Mouse (Mus musculus) heart, adult 9 months (tissue): ENCODE data around the gene Pcna.
A peak's percentile ranks its signal among the peaks of the same experiment; 100 is the strongest.
"Not testable (repeated sequence)": the region's sequence is repeated elsewhere in the genome, so short reads cannot be mapped to it uniquely, and the experiment has no call there.

ENCODE experiments used
- DNase-seq, 2 experiments: peaks; one replicate each; pipeline ENCODE4 v3.0.0; 2022; ENCODE audit warnings: low spot score in 2 of 2

Pcna gene

DNA sequence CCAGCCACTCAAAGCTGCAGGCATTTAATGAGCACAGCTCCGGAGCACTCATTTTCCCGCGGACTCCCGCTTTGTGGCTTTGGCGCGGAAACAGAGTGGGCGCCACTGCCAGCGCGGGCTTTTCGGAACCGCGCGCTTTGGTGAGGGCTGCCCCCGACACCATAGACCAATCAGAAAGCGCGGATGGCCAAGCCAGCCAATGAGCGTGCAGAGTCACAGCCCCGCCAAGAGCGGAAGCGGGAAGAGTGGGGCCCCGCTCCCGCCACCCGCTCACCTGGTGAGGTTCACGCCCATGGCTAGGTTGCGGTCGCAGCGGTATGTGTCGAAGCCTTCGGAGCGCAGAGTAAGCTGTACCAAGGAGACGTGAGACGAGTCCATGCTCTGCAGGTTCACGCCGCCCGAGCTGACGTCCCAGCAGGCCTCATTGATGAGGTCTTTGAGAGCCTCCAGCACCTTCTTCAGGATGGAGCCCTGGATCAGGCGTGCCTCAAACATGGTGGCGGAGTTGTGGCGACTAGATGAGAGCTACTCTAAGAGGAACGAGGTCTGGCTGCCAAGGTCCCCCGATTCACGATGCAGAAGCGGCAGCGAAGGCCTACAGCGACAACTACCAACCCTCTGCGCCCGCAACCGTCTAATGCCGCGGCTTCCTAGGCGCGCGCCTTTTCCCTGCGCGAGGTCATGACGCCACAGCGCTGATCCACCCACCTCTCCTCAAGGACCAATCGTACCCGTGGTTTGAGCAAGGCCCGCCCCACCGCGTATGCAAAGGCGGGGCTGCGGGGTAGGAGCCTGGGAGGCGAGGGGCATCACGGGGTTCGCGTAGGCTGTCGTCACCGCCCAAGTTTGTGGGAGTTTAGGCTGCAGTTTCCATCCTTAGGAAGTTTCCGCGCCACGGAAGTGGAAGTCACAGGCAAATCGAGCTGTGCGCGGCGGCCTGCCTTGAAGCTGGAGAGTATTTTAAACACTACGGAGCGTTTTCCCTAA is at the start of gene Pcna:
Pcna (minus strand) TSS at position 773 of the 987 bp plus-strand sequence.
- peak; percentile 98 for DNase-seq

DNA sequence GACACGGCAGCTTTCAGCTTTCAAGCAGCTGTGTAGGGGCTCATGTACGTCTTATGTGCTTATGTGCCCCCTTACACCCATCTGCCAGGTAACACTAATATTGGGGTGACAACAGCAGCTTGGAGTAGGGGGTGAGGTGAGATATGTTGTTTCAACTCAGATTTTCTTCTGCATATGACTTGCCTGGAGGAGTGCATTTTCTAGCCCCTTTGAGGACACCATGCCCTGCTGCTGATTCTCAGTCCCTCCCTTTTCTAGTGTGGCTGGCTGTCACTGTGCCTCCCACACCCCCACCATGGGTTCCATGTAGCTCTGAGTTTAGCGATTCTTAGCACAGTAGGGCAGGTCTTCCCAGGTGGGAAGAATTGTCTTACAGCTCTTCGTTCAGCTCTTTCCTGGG is 48.3 kb upstream of the Pcna start:
- no peak for DNase-seq

DNA sequence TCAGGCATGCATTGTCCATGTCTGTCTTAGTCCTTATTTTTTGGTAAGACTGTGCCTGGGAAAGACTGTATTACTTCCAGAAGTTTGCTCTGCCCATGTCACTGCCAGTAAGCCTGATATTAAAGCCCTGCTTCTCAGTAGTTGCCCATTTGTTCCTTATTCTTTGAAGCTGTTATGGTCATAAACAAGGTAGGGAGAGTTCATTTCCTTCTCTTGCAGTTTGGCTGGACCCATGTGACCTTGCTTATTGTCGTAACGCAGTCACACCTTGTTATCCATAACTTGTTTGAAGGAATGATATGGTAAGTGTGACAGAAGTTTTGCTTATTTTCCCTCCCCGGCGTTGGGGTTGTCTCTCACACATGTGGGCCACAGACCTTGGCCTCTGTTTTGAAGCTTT is 45.1 kb upstream of the Pcna start:
- DNase-seq = no peak

DNA sequence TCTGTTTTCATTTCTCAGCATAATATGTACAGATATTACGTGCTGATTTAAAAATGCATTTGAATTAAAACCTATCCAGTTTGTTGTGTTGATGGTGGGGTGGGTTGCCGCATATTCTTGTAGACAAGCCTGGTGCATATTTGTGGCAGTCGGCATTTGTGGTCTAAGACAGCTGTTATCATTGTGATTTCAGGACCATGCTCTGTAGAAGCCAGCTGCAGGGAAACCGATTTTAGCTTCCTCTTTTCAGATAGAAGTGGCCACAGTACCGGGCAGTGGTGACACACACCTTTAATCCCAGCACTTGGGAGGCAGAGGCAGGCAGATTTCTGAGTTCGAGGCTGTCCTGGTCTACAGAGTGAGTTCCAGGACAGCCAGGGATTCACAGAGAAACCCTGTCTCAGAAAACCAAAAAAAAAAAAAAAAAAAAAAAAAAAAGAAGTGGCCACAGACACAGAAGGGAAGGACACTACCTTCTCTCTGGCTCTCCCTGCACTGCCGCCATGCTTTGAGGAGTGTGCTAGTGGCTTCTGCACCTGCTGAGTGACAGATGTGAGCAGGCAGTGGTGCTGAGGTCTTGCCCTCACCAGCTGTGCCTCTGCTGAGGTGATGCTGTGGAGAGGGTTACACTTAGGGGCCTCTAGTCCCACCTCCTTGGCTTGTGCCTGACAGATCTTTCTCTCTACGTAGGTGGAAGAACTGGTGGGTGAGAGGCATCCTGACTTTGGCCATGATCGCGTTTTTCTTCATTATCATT is 40.8 kb upstream of the Pcna start:
- DNase-seq = no peak

DNA sequence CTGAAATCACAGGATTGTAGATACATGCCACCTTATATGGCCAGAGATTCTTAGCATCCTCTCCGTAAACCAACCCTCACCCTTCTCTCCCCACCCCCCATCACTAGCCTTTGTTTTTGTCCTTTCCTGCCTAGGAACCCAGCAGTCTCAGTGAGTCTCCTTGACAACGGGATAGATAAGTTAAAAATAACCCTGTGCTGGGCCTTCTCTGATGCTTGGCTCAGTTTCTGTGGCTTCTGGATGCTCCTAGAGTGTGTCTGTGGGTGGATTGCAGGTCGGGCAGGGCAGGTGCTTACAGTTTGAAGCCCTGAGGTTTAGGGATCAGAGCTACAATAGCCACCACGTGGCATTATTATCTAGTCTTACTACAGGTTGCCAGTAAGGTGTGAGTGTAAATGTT is 39.0 kb upstream of the Pcna start:
- DNase-seq = peak; percentile 73 to 82

DNA sequence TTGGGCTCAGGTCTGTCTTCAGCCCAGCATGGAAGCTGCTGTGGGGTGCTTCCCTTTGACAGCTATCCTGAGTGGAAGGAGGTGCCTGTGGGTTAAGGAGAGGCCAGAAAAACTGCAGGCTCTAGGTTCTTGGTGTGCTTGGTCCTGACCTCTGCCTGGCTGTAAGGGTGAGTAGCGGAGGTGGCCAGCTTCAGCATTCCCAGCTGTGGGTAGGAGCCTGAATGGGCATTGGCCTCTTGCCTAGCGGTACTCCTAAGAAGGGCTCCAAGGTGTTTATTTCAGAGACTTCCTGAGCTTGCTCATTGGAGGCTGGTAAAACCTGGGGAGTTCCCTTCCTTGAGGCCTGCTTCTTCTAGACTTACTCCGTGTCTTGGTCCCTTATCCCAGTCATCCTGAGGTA is 38.2 kb upstream of the Pcna start:
- DNase-seq = no peak

DNA sequence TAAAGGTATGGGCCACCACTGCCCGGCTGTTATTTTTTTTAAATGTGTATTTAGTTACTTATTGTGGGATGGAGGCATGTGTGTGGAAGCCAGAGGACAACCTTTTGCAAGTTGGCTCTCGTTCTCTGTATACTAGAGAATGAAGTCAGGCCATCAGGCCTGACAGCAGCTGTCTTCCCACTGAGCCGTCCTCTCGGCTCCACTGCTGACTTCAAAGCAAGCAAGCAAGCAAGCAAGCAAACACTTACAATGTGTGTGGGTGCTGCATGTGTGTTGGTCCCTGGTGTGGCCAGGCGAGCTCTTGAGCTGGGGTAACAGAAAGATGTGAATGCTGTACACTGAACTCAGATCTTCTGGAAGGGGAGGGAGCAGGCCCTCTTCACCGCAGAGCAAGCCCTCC is 37.7 kb upstream of the Pcna start:
- DNase-seq = no peak

DNA sequence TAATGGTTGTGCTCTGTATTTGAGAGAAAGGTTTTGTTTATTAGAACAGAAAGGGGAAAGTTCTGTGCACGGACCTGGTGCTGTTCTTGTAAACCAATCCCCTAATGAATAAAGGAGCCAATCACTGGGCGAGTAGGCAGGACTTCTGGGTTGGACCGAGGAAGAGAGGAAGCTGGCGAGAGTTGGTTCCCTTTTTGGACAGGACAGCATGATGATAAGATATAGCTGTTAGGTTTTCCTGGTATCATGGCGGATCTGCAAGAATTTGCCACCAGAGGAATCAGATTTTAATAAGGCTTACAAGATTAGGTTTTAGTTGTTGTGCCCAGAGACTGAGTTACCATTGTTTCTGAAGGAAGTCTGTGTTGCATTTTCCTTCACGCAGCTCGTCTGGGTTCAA is 36.1 kb upstream of the Pcna start:
- DNase-seq = not testable (repeated sequence)

DNA sequence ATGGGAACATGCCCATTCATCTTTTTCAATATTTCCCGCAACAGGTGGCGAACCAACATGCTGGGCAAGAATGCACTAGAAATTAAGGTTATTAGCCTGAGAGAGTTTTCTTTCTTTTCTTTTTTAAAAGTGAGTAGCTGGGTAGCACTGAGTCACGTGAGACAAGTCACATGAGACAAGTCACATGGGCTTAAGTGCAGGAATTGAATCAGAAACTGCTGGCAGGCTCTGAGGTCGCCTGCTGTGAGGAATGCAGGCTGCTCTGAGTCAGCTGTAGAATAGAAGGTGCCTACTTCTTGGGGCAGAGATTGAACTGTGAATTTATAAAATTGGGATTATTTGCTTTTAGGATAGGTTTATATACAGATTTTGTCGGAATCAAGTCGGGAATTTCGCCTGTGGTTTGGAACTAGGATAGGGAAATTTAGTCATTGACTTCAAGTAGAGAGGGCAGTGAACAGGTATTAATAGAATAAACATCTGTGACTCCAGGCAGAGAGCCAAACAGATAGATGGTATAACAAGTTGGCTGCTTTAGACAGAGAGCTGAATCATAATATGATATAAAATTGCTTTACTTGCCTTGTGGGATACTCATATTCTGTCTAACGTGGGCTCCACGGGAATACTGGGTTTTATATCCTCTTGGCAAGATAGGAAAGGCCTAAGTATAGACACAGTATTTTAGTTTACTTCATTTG is 33.4 kb upstream of the Pcna start:
- DNase-seq = peak; percentile 58 to 68

DNA sequence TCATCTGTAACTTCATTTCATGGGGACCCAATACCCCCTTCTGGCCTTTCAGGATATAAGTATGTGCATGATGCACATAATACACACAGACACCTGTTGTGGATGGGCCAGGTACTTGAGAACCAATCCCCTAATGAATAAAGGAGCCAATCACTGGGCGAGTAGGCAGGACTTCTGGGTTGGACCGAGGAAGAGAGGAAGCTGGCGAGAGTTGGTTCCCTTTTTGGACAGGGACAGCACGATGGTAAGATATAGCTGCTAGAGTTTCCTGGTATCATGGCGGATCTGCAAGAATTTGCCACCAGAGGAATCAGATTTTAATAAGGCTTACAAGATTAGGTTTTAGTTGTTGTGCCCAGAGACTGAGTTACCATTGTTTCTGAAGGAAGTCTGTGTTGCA is 32.6 kb upstream of the Pcna start:
- DNase-seq = not testable (repeated sequence)

DNA sequence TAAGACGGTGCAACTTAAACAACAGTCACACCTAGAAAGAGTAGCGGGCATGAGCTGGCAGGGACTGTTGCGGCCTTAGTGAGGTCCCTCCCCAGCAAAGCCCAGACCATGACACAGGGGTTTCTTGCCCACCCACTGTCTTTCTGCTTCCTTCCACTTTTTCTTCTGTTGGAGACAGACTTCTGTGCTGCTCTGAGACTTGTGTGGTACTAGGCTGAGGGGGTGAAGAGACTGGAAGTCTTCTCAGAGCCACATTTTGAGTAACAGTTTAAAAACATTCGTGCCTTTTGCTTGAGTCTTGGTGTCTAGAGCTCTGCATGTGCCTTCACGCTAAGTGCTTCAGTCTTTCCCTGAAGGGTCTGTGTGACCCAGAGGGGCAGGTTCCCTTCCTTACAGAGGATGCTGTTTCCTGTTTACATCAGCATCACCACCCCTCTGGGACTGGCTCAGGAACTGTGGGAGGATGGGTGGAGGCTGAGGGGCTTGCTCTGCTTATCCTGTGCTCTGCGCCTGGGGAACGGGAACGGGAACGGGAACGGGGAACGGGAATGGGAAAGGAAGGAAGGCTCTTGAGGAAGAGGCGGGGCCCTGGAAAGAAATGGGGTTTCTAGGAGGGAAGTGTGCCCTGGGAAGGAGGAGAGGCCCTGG is 31.5 kb upstream of the Pcna start:
- peak; percentile 85 to 90 for DNase-seq

DNA sequence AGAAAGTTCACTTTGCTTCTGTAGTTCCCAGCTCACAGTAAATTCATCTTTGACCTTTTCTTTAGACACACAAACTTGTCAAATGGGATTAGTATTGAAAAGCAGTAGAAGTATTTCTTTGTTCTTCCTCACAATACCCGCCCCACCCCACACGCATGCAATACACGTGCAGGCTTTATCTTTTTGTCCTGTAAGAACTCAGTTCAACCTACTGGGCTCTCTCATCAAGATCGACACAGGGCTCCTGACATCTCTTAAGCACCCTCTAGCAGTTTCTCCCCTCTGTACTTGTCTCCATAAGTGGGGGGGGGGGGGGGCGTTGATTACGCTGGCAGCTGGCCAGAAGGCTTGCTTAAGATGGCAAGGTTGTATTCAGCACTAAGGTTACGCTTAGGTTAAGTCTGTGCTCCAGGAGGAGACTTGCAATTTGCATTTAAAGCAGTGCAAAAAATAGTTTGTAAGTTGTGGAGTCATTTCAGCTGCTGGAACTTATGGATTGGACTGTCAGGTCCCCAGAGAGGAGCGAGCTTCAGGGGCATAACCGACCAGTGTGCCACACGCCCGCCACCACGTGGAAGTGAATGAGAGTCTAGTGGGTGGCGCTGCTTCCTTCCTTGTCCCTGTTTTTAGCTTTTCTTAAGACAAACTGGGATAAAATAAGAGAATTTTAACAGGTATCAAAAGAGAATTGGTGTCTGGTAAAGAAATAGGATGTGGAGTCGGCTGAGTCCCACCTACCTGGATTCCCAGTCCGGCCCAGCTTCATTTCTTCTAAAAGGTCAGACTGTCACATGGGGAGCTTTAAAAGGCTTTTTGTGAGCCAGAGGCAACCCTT is 30.3 kb upstream of the Pcna start:
- DNase-seq = no peak

DNA sequence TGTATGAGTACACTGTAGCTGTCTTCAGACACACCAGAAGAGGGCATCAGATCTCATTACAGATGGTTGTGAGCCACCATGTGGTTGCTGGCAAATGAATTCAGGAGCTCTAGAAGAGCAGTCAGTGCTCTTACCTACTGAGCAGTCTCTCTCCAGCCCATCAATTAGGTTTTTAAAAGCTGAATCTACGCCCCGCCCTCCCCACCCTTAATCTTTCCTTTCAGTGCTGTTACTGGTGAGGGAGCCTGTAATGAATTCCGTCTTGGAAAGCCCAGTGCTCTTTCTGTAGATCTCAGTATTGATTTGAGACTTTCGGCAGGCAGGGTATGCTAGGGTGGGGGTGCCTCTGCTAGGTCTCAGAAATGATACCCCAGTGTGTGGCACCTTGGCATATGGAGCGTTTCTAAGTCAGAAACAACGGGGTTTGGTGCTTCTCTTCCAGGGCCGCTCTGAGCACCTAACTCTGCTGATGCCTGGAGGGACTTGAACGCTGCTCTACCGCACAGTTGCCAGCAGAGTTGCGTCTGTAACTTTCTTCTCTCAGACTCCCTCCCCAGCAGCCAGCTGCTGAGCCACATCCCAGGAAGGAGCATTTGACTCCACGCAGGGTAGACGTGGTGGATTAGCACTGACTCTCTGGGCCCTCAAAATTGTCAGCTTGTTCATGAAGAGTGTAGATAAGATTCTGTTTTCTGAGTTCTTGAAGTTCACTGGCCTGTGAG is 29.5 kb upstream of the Pcna start:
- no peak for DNase-seq

DNA sequence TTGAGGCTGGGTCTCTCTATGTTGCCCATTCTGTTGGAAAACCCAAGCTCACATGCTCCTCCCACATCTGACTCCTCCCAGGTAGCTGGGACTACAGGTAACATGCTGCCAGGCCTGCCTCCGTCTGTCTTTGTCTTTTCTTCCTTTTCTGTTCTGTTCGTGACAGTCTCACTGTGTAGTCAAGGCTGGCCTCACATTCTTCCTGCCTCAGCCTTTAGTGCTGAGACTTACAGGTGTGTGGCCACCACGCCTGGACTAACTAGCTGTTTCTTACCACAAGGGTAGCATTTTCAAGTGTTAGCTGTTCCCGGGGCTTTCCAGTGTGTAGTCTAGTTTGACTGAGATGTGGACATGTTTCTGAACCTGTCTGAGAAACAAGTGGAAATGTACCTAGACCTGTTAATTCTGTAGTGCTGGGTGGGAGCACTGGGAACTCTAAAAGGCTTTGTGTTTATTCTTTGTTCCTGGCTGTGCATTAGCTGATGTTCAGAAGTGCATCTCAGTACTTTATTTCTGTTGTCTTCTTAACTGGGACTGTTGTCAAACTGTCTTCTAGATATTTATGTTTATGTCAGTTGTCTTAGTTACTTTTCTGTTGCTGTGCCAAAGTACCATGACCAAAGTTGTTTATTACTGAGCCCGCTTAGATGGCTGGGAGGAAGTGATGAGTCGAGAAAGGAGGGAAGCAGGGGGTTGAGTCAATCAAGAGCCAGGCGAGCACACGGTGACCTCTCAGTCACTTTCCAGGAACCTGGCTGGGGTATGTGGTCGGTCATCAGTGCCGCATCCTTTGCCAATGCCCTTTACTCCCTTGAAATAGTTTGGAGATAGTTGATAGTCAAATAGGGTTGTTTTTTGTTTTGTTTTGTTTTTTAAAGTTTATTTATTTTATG is 28.7 kb upstream of the Pcna start:
- no peak for DNase-seq

DNA sequence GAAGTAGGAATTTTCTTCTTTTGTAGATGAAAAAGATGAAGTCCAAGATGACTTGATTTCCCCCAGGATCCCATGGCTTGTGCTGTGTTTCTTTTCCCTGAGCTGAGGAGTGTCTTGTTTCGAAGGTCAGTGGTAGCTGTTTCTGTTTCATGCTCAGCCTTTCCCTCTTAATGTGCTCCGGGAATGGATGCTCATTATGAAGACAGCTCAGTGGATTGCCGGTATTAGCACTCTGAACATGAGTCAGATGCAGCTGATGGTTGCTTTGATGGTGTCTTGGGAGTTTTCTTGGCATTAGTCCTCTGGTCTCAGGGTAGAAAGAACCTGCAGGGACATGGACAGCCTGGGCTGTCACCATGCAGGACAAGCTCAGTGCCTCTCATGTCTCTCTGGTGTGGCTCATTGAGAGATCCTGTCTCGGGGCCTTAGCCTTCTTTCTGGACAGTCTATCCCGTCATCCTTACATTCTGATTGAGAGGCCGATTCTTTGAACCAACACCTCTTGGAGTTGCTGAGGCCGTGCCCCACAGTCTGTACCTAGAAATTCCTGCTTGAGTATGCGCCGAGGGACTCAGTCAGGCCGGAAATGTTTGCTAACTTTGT is 27.5 kb upstream of the Pcna start:
- no peak for DNase-seq

DNA sequence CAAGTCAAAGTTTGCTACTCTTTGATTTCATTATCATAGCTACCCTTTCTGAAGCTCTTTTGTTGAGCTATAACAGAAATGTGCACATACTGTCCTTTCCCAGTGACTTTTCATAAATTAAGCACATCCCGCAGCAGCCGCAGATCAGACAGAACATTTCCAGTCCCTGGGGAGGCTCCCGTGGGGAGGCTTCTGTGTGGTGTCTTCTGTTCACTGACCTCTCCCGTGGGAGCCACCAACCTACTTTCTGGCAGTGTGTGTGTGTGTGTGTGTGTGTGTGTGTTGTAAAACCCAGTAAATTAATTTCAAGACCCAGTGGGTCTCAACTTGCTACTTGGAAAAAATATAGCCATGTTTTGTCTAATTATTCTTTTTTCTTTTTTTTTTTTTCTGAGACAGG is 26.9 kb upstream of the Pcna start:
- no peak for DNase-seq

DNA sequence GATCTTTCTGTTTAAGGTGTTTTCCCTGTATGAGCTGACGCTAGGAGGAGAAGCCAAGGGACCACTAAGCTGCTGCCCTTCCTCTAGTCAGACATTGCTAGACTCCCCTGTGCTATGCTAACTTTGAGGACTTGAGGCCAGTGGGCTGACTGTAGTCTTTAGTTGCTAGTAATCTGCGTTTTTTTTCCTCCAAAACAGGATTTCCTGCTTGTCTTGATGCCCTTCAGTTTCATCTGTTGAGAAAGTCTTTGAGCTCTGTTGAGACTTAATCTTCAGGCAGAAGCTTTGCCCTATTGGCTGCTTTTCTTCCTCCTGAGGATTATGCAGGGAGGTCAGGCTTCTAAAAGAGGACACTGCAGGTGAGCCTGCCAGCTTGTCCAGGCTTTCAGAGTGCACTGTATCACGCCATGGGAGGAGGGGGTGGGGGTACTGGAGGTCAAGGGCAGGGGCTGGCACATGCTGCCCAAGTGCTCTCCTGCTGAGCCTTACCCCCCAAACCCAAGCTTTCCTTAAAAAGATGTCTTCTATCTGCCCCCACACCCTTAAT is 26.3 kb upstream of the Pcna start:
- DNase-seq = no peak

DNA sequence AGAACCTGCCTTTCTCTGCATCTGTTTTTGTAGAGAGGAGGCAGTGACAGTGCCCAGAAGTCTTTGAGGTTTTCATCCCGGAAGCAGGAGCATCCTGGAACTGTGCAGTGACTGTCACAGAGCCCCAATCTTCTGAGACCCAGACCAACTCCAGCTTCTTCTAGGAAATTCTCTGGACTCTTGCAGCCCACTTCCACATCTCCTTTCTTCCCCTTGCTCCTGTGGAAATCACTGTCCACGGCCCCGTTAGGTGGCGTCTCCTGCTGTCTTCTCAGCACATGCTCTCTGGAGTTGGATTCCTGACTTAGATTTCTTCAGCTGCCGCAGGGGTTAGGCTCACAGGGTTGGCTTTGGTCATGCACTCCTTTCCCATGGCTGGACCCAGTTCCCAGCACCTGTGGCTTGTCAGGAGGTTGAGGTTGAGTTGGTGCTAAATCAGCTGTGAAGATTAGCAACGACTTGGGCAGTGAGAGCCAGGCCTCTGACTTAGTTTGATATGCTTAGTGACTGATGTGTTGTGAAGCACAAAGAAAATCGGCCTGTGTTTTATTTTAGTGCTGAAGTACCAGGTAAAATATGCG is 25.2 kb upstream of the Pcna start:
- DNase-seq = no peak
